Mouse (Mus musculus): ENCODE results near the gene P4ha3.
"Not testable (repeated sequence)": the region's sequence is repeated elsewhere in the genome, so short reads cannot be mapped to it uniquely, and the experiment has no call there.

P4ha3 gene

DNA sequence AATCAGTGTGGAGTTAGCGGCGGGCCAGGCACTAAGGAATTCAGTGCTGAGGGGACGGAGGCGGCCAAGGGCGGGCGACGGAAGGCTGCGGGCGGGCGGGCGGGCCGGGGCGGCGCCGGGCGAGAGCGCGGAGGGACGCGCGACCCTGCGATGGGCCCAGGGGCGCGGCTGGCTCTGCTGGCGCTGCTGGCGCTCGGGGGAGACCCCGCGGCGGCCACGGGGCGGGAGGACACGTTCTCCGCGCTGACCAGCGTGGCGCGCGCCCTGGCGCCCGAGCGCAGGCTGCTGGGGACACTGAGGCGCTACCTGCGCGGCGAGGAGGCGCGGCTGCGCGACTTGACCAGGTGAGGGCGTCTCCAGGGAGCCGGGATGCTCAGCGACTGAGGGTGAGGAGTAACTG, at the start of gene P4ha3:
Gene P4ha3, plus strand, starts transcription at position 138 of the 400 bp plus-strand sequence.
- ATAC-seq (ENCODE audit: insufficient number of reproducible peaks, low FRiP score, low TSS enrichment), result no peak

DNA sequence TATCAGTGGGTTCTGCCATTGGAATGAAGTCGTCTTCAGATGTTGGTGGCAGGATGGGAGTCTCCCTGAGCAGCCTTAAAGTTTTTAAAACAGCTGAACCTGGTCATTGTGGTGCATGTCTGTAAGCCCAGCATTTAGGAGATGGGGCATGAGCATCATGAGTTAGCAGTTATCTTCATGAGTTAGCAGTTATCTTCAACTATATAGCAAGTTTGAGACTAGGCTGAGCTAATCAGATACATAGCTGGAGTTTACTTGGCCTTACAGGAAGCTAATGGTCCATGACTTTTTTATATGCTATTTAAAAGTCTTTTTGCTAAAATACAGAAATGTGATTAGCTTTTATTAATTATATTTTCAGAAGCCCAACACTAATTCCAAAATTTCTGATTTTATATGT, 47.0 kb upstream of the P4ha3 start:
- no peak for ATAC-seq (ENCODE audit: insufficient number of reproducible peaks, low FRiP score, low TSS enrichment)

DNA sequence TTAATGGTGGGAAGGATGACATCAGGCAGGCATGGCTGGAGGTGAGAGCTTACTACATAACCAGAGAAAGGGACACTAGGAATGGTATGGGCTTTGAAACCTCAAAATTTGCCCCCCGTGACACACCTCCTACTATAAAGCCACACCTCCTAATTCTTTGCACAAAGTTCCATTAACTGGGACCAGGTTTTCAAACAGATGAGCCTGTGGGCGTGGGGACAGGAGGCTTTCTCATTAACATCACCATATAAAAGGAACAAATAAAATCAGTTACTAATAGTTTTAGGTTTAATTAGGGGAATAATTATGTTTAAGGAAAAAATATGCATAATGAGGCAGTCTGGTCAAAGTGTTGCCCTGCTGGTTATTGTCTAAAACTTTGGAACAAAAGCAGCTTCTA, 44.7 kb upstream of the P4ha3 start:
- no peak for ATAC-seq (ENCODE audit: insufficient number of reproducible peaks, low FRiP score, low TSS enrichment)

DNA sequence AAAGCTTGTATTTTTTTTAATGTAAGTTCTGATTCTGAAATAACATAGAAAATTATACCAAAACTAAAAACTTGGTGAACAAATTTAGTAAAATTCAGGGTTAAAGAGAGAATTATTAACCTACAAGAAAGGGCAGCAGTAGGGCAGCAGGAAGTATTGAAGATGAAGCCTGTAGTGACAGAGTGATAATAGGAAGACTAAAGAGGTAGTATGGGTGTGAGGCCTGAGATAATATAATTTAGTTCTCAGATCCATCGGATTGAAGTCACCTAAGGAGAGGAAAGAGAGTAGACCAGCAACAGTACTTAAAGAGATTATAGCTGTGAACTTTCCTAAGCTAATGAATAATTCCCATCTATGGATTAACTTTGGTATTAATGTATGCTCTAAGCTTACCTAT, 42.3 kb upstream of the P4ha3 start:
- ATAC-seq (ENCODE audit: insufficient number of reproducible peaks, low FRiP score, low TSS enrichment), result no peak

DNA sequence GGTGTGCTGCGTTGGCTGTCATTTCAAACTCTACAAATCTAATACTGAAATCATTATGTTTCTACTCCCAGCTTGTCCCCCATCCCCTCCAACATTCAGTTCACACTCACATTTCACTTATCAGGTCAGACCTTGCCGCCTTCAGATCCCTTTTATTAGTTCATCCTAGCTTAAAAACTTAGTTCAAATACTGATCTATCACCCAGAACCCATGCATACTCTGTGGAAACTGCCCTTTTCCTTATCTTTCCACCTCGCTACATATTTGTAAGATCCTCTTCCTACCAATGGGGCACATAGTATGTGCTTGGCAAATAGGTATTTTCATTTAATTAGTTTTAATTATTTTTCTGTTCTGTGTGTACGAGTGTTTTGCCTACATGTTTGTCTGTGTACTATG, 41.1 kb upstream of the P4ha3 start:
- ATAC-seq (ENCODE audit: insufficient number of reproducible peaks, low FRiP score, low TSS enrichment), result no peak

DNA sequence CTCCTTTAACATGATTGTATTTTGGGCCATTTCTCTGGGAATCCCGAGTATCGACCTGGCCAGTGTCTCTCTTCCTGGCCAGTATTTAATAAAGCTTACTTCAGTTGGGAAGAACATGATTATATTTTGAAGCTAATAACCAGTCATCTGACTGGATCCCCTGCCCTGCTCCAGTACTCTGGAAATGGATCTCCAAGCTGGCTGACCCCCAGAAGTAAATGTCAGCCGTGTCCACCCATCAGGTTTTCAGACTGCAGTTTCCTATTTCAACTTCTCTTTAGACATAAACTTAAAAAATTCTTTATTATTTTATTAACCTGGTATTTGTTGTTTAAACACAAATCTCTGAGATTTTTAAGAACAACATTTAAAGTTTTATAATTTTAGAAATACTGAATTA, 40.1 kb upstream of the P4ha3 start:
- ATAC-seq (ENCODE audit: insufficient number of reproducible peaks, low FRiP score, low TSS enrichment), result no peak

DNA sequence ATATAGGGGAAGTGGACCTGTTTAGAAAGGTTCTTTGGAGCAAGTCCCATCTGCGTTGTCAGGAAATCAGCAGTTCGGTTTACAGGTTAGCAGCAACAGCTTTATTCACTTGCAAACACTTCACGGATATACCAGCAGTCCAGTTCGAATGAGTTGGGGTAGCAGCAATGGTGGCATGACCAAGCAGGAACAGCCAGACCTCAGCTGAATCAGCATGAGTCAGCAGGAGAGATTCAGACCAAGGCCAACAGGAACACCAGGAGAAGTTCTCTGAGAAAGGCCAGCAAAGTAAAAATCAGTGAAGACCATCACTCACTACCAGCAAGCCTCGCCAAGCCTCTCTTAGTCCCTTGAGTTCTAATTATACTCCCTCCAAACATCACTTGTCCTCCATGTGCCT, 34.7 kb upstream of the P4ha3 start:
- no peak for ATAC-seq (ENCODE audit: insufficient number of reproducible peaks, low FRiP score, low TSS enrichment)

DNA sequence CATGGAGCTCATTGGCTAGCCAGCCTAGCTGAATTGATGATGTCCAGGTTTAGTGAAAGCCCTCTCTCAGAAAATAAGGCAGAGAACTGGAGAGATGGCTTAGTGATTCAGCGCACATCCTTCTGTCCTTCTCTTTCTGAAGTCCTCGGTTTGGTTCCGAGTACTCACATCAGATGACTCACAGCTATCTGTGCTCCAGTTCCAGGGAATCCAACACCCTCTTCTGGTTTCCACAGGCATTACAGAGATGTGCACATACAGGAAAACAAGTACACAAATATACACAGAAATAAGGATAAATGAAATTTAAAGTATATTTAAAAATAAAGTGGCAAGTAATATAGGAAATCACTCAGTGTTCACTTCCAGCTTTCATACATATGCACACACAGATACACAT, 23.0 kb upstream of the P4ha3 start:
- no peak for ATAC-seq (ENCODE audit: insufficient number of reproducible peaks, low FRiP score, low TSS enrichment)

DNA sequence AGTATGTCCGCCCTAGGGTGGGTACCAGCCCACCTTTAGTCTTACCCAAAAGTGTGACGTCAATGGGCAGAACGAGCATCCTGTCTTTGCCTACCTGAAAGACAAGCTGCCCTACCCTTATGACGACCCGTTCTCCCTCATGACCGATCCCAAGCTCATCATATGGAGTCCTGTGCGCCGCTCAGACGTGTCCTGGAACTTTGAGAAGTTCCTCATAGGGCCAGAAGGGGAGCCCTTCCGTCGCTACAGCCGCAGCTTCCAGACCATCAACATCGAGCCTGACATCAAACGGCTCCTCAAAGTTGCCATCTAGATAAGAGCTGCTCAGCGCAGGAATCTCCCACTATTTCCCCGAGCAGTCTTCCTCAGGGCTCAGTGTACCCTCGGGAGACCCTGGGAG, 20.4 kb upstream of the P4ha3 start:
- ATAC-seq (ENCODE audit: insufficient number of reproducible peaks, low FRiP score, low TSS enrichment), result not testable (repeated sequence)

DNA sequence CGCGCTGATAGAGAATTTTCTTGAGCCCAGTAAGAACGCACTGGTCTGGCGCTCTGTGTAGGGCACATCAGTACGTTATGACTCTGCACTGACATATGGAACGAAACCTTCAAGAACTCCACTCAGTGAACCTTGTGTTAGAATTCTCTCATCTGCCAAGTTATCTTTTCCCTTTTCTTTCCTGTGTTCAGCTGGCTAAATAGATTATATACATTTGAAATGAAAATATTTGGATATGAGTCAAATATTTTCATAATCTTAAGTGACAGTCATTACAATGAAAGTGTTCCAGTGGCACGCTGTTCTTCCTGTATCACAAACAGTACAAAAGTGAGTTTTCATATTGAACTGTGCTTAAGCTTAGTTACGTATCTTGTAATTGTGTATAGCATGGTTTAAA, 13.0 kb upstream of the P4ha3 start:
- ATAC-seq (ENCODE audit: insufficient number of reproducible peaks, low FRiP score, low TSS enrichment), result no peak

DNA sequence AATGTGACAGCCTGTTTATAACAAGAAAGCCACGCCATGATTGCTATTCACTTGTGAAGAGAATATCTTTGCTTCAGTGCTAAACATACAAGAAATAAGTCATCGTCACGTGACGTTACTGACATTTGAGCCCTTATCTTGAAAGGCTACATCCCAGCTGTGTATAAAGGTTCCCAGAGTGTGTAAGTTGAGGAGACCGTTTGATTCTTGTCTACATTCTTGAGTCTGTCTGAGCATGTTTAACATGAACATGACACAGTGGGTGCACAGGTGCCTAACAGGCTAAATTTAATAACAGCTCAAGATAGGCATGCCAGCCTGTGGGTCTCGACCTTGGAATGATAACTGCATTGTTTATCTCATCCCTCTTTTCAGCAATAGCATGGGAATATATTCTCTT, 10.8 kb upstream of the P4ha3 start:
- no peak for ATAC-seq (ENCODE audit: insufficient number of reproducible peaks, low FRiP score, low TSS enrichment)

DNA sequence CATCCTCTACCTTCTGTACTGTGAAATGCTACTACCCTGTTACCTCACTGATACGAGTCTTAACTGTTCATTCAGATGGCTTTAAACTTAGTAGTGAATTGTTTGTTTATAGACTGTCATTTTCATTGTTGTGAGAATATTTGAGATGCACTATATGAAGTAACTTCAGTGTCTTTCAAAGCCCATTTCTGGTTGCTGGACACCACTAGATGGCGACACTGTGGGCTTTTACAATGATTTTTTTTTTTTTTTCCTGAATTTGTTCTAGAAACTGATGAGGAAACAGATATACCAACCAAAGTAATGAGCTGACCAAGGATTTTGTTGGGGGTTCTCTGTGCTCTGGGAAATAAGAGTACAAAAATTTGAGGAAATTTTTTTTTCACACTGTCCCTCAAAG, 8.9 kb upstream of the P4ha3 start:
- ATAC-seq (ENCODE audit: insufficient number of reproducible peaks, low FRiP score, low TSS enrichment), result no peak

DNA sequence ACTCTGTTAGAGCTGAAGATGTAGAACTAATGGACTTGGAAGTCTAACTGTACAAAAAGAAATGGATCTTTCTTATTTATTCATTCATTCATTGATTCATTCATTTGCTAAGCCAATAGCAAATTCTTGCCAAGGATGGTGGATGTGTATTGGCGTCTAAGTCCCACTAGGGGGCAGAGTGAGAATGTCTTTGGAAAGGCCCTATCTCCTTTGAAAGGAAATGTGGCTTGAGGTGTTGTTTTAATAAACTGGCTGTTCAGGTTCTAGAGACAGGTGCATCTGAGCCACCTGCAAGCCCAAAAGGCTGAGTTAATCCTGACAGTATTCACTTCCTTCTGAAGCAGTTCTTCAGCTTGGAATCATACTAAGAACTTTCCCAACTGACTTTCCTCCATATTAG, 5.5 kb upstream of the P4ha3 start:
- ATAC-seq (ENCODE audit: insufficient number of reproducible peaks, low FRiP score, low TSS enrichment), result no peak

DNA sequence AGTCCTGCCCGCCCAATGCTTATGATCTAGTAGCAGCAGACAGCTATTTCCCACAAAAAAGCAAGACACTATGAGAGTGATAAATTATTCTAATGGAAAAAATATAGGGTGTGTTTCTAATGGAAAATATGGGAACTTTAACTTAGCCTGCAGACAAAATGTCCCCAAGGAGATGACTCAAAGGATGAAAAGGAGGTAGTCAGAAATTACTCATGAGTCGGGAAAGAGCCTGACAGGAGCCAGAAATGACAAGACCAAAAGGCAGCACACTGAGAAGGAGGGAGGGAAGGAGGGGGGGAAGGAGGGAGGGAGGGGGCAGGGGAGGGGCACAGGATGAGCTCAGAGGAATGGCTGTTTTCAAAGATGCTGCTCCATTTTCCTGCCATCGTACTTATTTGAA, 3.7 kb upstream of the P4ha3 start:
- no peak for ATAC-seq (ENCODE audit: insufficient number of reproducible peaks, low FRiP score, low TSS enrichment)

DNA sequence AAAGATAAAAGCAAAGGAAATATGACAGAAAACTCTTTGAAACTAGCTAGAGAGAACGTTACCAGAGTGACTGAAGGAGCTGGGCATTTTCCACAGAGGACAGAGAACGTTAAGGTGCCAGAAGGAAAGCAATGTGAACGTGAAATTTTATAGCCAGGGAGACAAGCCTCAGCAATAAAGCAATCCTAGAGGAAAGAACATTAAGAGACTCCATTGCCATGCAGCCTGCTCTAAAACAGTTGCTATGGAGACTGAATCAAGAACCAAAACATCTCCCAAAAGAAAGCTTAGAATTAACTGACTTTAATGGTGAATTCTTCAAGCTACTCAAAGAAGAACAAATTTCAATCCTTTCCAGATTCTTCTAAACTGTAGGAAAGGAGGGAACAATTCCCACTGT, 2.0 kb upstream of the P4ha3 start:
- ATAC-seq (ENCODE audit: insufficient number of reproducible peaks, low FRiP score, low TSS enrichment), result no peak

DNA sequence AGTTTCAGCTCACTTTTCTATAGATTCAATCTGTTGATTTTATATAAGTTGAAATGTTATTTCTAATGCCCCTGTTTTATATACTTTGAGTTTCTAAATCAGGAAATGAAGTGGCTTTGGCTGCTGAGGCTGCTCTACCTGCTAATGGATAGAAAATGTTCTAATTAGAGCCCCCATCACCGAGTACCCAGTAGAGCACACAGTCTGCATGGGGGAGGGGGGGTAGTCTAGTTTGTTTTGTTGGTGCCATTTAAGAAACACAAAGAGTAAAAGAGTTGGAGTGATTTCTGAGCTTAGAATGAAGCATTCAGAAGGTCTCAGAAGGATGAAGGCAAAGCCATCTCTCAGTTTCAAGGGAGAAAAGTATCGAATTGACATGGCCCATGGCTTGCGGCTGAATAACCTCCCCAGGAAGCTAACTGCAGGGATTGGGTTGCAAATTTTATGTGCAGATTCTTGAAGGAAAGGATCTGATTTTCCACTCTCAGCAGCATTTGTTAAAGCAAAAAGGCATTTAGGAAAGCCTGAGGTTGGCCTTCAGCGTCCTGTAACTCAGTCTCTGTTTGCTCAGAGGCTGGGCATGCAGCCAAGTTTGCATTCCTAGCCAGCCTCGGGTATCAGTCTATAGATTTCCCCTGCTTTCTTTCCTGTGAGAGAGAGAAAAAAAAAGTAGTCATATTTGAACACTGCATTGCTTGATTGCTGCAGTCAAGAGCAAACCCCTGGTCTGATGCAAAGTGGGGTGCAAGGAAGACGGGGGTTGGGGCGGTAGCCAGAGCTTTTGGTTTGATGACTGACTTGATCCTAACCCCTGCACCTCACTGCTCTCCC, 2.6 kb downstream of the P4ha3 start:
- ATAC-seq (ENCODE audit: insufficient number of reproducible peaks, low FRiP score, low TSS enrichment), result no peak

DNA sequence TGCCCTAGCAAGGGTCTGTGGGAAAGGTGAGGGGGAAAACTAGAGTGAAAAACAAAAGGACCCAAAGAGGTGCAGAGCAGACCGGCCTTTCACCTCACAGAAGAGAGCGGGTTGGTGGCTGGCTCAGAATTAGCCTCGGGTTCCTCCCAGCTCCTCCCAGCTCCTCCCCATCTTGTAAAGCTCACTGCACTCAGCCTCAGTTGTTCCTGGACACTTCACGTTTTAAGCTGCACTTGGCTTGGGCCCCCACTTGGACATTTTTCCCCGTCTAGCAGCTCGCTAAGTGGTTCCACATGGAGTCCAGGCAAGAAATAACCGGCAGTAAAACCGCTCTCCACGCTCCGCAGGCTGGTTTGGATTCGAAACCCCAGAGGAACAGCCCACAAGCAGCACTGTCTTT, 3.3 kb downstream of the P4ha3 start:
- no peak for ATAC-seq (ENCODE audit: insufficient number of reproducible peaks, low FRiP score, low TSS enrichment)

DNA sequence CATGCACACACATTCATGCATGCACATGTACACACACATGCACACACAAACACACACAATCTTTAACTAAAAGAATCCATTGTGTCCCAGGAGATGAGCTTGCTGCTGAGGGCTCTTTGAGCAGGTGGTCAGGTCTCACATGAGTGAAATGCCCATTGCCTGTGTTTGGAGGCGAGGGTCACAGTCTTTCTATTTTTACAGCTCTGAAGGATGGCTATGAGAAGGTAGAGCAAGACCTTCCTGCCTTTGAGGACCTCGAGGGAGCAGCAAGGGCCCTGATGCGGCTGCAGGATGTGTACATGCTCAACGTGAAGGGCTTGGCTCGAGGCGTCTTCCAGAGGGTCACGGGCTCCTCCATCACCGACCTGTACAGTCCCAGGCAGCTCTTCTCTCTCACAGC, 8.2 kb downstream of the P4ha3 start:
- no peak for ATAC-seq (ENCODE audit: insufficient number of reproducible peaks, low FRiP score, low TSS enrichment)

DNA sequence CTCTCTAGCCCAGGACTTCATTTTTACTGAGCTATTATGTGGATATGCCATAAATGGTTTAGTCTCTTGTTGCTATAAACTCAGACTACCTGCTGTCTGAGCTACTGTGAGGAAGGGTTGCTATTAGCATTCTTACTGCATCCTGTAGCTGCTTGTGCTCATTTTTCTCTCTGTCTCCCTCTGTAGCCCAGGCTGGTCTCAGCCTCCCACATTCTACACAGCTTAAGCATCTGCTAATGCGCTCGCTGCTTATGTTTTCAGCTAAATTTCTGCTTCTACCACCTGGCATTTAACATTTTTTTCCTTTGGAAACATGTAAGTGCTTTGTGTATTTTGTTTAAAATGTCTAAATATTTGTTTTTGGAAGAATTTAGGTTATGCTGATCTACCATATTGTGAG, 10.4 kb downstream of the P4ha3 start:
- ATAC-seq (ENCODE audit: insufficient number of reproducible peaks, low FRiP score, low TSS enrichment), result no peak

DNA sequence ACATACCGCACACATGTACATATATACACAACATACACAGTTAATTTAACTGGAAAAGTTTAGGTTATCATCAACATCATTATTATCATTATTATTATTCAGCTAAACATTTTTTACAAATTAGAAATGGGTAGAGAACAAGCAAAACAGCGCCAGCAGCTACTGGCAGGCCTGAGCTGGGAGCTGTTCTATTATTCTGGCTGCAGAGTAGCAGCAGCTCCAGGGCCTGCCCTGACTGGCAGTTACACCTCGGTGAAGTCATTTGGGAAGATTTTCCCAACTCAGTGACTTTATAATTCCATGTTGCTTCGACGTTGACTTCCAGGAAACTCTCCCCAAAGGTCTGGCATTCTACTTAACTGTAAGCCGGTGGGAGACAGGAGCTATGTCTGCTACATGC, 11.4 kb downstream of the P4ha3 start:
- no peak for ATAC-seq (ENCODE audit: insufficient number of reproducible peaks, low FRiP score, low TSS enrichment)

DNA sequence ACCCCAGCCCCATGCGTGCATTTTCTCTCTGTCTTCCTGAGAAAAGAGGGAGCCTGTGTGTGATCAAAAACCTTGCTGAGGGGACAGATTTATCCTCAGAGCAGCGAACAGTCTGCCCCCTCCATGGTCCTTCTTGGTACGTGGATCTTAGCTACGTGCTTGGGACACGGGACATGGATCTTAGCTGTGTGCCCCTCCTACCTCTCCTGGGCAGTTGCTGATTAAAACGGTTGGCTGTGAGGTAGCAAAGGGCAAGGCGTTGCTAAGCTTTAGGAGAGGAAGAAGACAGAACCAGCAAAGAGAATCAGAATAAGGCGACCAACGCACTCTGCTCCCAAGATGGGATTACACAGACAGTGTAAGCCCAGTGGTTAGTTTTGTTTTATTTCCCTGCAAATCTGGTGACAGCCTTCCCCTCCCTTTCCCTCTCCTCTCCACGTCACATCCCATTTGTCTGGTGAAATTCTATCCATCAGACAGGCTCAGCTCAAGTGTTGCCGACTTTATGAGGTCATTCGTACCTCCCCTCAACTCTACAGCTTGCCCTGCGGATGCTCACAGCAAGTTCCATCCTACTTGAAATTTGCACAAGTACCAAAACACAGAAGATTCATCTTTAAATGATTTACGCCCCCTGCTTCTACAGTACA, 13.7 kb downstream of the P4ha3 start:
- ATAC-seq (ENCODE audit: insufficient number of reproducible peaks, low FRiP score, low TSS enrichment), result no peak

DNA sequence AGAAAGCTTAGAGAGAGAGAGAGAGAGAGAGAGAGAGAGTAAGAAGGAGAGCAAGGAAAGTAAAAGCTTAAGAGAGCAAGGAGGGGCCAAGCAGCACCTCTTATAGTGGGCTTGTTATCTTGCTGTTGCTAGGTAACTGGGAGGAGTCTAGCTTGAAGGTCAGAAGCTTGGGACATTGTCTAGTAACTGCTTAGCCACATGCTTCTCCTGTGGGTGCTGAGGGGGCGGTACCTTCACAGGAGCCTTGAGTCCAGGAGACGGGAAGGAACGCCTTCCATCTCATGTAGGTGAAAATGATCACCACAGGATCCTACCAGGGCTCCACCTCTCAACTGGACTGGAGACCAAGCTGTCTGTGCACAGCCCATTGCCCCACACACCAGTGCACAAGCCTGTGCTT, 16.1 kb downstream of the P4ha3 start:
- no peak for ATAC-seq (ENCODE audit: insufficient number of reproducible peaks, low FRiP score, low TSS enrichment)

All from cerebellum, adult (tissue).